Mouse (Mus musculus): ENCODE results near the gene Trmt1. TPM values are rescaled to one million over a fixed set of nuclear protein-coding genes. Genes with fewer than 3 reads are reported as not detected.

Trmt1 gene
- polyA plus RNA-seq, 1 experiment from 2014 or later: 63.3 TPM

GRCm38 (mm10) chr8:84681476-84681875 lies 4.6 kb upstream of the Trmt1 start:
- Histone ChIP-seq H3K4me1 (peaks cover 20% of the 10 kb centered on the region), H3K9me3 (no peaks in the 10 kb centered on the region), H3K9ac (no peak overlapping the region), H3K4me2 (no peak overlapping the region), H3K27me3 (replicated peaks) (no peaks in the 10 kb centered on the region), H3K27ac (no peak overlapping the region), H3K36me3 (replicated peaks) (0 out of 2 replicates have a peak, but pooled peaks cover 1% of the 10 kb centered on the region), H3K4me3 (no peak overlapping the region)
- ATAC-seq (replicated peaks): no peak
- 83% methylated on average over 2 of the region's 2 CpGs for WGBS

GRCm38 (mm10) chr8:84682257-84682656 lies 3.9 kb upstream of the Trmt1 start:
- no peak for ATAC-seq (replicated peaks)
- H3K9me3 ChIP-seq: no peaks in the 10 kb centered on the region
- H3K27me3 ChIP-seq (replicated peaks): no peaks in the 10 kb centered on the region
- WGBS: 90% methylated on average over 2 of the region's 2 CpGs
- H3K4me2 ChIP-seq: no peak overlapping the region
- no peak overlapping the region for H3K9ac ChIP-seq
- H3K4me1 ChIP-seq: peaks cover 24% of the 10 kb centered on the region
- no peak overlapping the region for H3K4me3 ChIP-seq
- no peak overlapping the region for H3K27ac ChIP-seq
- no peaks in the 10 kb centered on the region for H3K36me3 ChIP-seq (replicated peaks)

GRCm38 (mm10) chr8:84684537-84684936 lies 1.6 kb upstream of the Trmt1 start:
- Histone ChIP-seq H3K9ac (no peak overlapping the region), H3K4me2 (no peak overlapping the region), H3K27me3 (replicated peaks) (no peaks in the 10 kb centered on the region), H3K27ac (no peak overlapping the region), H3K4me1 (peaks cover 37% of the 10 kb centered on the region), H3K9me3 (no peaks in the 10 kb centered on the region), H3K4me3 (no peak overlapping the region), H3K36me3 (replicated peaks) (no peaks in the 10 kb centered on the region)
- no peak for ATAC-seq (replicated peaks)
- 41% methylated on average over 3 of the region's 3 CpGs for WGBS

GRCm38 (mm10) chr8:84687003-84687704 lies 1.0 kb downstream of the Trmt1 start:
- no peaks in the 10 kb centered on the region for H3K36me3 ChIP-seq (replicated peaks)
- no peaks in the 10 kb centered on the region for H3K9me3 ChIP-seq
- H3K4me2 ChIP-seq: peak overlapping the region; percentile 89
- peak; percentile 10; the same call in 1 of the 2 replicates for ATAC-seq (replicated peaks)
- peak overlapping the region; percentile 86 for H3K4me3 ChIP-seq
- peak overlapping the region; percentile 97 for H3K9ac ChIP-seq
- H3K27me3 ChIP-seq (replicated peaks): no peaks in the 10 kb centered on the region
- peaks cover 46% of the 10 kb centered on the region for H3K4me1 ChIP-seq
- peak overlapping the region; percentile 88 for H3K27ac ChIP-seq
- WGBS: under 1% methylated on average over 56 of the region's 62 CpGs

GRCm38 (mm10) chr8:84687705-84688100 lies 1.6 kb downstream of the Trmt1 start, which contains the start of gene Nacc1:
Gene Nacc1, minus strand, starts transcription at chr8:84687862.
- peak; percentile 86 for ATAC-seq (replicated peaks)
- Histone ChIP-seq H3K9ac (peak within 1 kb of the TSS; percentile 97), H3K4me3 (peak within 1 kb of the TSS; percentile 86), H3K36me3 (replicated peaks) (no peaks in the 10 kb centered on the region), H3K9me3 (no peaks in the 10 kb centered on the region), H3K27ac (peak within 1 kb of the TSS; percentile 88), H3K4me1 (peaks cover 46% of the 10 kb centered on the region), H3K27me3 (replicated peaks) (no peaks in the 10 kb centered on the region), H3K4me2 (peak within 1 kb of the TSS; percentile 98)
- WGBS: under 1% methylated on average over 27 of the region's 37 CpGs

GRCm38 (mm10) chr8:84689091-84689915 lies 3.2 kb downstream of the Trmt1 start:
- ATAC-seq (replicated peaks): peak; percentile 88
- no peaks in the 10 kb centered on the region for H3K9me3 ChIP-seq
- no peaks in the 10 kb centered on the region for H3K27me3 ChIP-seq (replicated peaks)
- H3K4me3 ChIP-seq: peak overlapping the region; percentile 52
- peak overlapping the region; percentile 9 for H3K27ac ChIP-seq
- whole genome bisulfite sequencing: under 1% methylated on average over 47 of the region's 47 CpGs
- peak overlapping the region; percentile 45 for H3K9ac ChIP-seq
- H3K36me3 ChIP-seq (replicated peaks): 0 out of 2 replicates have a peak, but pooled peaks cover 3% of the 10 kb centered on the region
- peaks cover 46% of the 10 kb centered on the region for H3K4me1 ChIP-seq
- peak overlapping the region; percentile 98 for H3K4me2 ChIP-seq

DNA sequence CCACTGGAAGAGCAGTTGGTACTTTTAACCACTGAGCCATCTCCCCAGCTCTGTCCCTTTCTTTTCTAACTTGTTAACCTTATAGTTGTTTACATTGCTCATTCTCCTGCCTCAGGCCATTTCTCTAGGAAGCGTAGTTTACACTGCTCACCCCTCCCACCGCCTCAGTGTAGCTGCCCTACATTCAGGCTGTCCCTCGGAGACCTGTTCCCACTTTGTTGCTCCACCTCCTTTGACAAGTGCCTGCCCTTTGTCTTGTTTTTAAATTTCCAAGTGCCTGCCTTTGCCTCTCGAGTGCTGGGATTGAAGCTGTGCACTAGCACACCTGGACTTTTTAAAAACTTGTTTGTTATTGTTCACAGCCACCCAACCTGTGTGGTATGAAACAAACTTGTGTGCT lies 7.2 kb downstream of the Trmt1 start:
- Histone ChIP-seq H3K9ac (no peak overlapping the region), H3K27me3 (replicated peaks) (no peaks in the 10 kb centered on the region), H3K9me3 (no peaks in the 10 kb centered on the region), H3K4me1 (peaks cover 16% of the 10 kb centered on the region), H3K36me3 (replicated peaks) (peaks cover 21% of the 10 kb centered on the region; the same call in 1 of the 2 replicates), H3K27ac (no peak overlapping the region), H3K4me2 (no peak overlapping the region), H3K4me3 (no peak overlapping the region)
- 78% methylated on average over 4 of the region's 4 CpGs for WGBS
- no peak for ATAC-seq (replicated peaks)

- Histone ChIP-seq H3K4me3 (no peak overlapping the region), H3K9ac (no peak overlapping the region), H3K9me3 (no peaks in the 10 kb centered on the region), H3K27me3 (replicated peaks) (no peaks in the 10 kb centered on the region), H3K4me1 (peaks cover 3% of the 10 kb centered on the region), H3K4me2 (no peak overlapping the region), H3K27ac (no peak overlapping the region), H3K36me3 (replicated peaks) (peaks cover 27% of the 10 kb centered on the region; the same call in 1 of the 2 replicates)
- 90% methylated on average over 6 of the region's 6 CpGs for WGBS
- ATAC-seq (replicated peaks): no peak
These were observed 9.0 kb downstream of the Trmt1 start for GRCm38 (mm10) chr8:84695140-84695539.

GRCm38 (mm10) chr8:84697166-84698130 lies 11.3 kb downstream of the Trmt1 start:
- Histone ChIP-seq H3K9me3 (no peaks in the 10 kb centered on the region), H3K4me1 (peaks cover 5% of the 10 kb centered on the region; the same call in 1 of the 2 replicates), H3K27me3 (replicated peaks) (peaks cover 16% of the 10 kb centered on the region), H3K36me3 (replicated peaks) (peaks cover 27% of the 10 kb centered on the region; the same call in 1 of the 2 replicates), H3K4me3 (no peak overlapping the region), H3K4me2 (no peak overlapping the region), H3K27ac (no peak overlapping the region), H3K9ac (no peak overlapping the region)
- no peak for ATAC-seq (replicated peaks)
- 87% methylated on average over 14 of the region's 14 CpGs for WGBS

DNA sequence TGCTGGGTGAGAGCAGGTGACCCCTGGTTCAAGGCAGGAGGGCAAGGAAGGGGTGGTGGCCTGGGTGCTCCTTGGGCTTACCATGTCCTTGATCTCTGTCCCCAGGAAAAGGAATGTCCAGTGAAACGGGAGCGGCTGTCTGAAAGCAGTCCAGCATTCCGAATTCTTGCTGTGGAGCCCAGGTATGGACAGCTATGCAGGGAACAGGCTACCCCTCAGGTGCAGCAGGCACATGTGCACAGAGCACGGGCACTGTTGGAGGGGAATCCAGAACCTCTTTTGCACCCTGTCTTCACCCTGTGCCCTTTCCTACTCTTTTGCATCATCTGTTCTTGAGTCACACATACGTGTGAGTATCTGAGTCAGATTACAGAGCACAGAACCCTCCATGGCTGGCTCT lies 12.2 kb downstream of the Trmt1 start:
- peaks cover 26% of the 10 kb centered on the region; the same call in 1 of the 2 replicates for H3K36me3 ChIP-seq (replicated peaks)
- no peak overlapping the region for H3K9ac ChIP-seq
- H3K27ac ChIP-seq: no peak overlapping the region
- peaks cover 24% of the 10 kb centered on the region for H3K27me3 ChIP-seq (replicated peaks)
- H3K9me3 ChIP-seq: no peaks in the 10 kb centered on the region
- ATAC-seq (replicated peaks): no peak
- WGBS: 94% methylated on average over 5 of the region's 5 CpGs
- H3K4me1 ChIP-seq: peaks cover 5% of the 10 kb centered on the region; the same call in 1 of the 2 replicates
- H3K4me2 ChIP-seq: no peak overlapping the region
- no peak overlapping the region for H3K4me3 ChIP-seq

DNA sequence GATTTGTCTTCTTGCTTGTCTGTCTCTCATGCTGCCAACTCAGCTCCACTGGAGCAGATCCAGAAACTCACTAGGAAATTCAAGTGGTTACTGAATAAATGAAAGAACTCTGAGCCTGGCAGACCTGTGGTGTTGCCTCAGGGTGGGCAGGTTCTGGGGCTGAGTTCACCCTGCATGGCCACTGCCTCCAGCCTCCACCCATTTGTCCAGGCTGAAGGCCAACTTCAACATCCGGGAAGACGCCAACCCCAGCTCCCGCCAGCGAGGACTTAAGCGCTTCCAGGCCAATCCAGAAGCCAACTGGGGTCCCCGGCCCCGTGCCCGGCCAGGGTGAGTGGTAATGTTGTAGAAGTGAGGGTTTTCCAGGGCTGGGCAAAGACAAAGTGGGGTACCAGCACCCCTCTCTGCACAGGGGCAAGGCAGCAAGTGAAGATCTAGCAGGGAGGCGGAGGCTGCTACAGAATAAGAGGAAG lies 12.9 kb downstream of the Trmt1 start:
- Histone ChIP-seq H3K4me2 (no peak overlapping the region), H3K9me3 (no peaks in the 10 kb centered on the region), H3K9ac (no peak overlapping the region), H3K27ac (peak overlapping the region; percentile 17; the same call in 1 of the 2 replicates), H3K4me1 (peaks cover 5% of the 10 kb centered on the region; the same call in 1 of the 2 replicates), H3K36me3 (replicated peaks) (peaks cover 24% of the 10 kb centered on the region; the same call in 1 of the 2 replicates), H3K4me3 (no peak overlapping the region), H3K27me3 (replicated peaks) (peaks cover 30% of the 10 kb centered on the region)
- 87% methylated on average over 9 of the region's 9 CpGs for WGBS
- no peak for ATAC-seq (replicated peaks)
